Mouse (Mus musculus) liver, adult 2 months (tissue): ENCODE results near the gene Cdt1.

Experiments
- CTCF ChIP-seq: fragments of 200-500 bp; IDR thresholded peaks from 2 replicates; pipeline ENCODE4 v1.5.1; 2011; ENCODE audit warnings: low read depth, low read length, control low read depth
- POLR2A ChIP-seq: fragments of 200-500 bp; IDR thresholded peaks from 2 replicates; pipeline ENCODE4 v1.6.1; 2011; ENCODE audit warnings: low read length, control low read depth; ENCODE audit not compliant: insufficient read depth; ENCODE audit errors: extremely low read depth

DNA sequence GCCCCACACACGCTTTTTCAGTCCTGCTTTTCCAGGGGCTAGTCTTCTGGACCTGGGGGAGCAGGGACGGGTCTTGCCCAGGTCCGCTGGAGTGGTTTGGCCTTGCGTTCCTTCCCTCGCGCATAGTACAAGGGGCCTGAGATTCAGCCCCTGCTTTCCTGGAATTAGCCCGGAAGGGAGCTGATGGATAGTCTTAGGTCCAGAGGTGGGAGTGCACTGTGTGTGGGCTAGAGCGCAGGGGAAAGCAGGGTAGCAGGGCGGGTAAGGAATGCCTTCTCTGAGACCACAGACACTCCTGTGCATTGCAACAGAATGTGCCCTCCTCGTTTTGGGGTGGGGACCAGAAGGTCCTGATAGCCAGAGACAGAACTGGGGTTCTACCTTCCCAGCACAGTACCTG lies 9.3 kb downstream of the Cdt1 start:
- no peak for TF ChIP-seq CTCF
- no peak for TF ChIP-seq POLR2A
